Comparison of ENCODE assay signal across 1 mouse cellular context in the genomic region with DNA sequence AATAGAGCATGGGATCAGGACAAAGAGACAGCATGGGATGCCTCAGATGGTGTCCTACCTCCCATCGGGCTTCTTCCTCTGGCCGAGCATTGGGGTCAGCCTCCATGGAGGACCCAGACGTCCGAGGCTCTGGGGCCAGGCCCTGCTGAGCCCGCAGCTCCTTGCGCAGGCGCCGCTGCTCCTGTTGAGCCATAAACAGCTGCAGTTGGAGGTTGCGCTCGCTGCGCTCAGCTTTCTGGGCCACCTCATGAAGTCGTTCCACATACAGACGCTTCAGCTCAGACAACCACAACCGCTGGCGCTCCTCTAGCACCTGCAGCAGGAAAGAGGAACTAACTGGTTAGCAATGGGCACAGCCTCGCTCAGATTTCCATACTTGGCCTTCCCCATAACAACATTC.
TF ChIP-seq lines count a peak whose summit lies in the region.

No protein-coding gene starts in this region.

TF ChIP-seq in CH12.LX, 34 proteins besides CTCF, POLR2A, EP300 and RAD21:
- TF ChIP-seq PAX5 (IDR thresholded peaks at IDR 0.05; ENCODE audit: low read length) (no peak), ZMIZ1 (IDR thresholded peaks at IDR 0.05; ENCODE audit: low read depth, low read length) (no peak), CHD2 (IDR thresholded peaks at IDR 0.05; ENCODE audit: low read length) (no peak; the same call in 1 of the 2 replicates), JUND (conservative IDR thresholded peaks at IDR 0.05; ENCODE audit: low read depth, low read length) (no peak), POLR2AphosphoS2 (IDR thresholded peaks at IDR 0.05; ENCODE audit: low read depth, low read length) (no peak), MAFK (IDR thresholded peaks at IDR 0.05; ENCODE audit: insufficient replicate concordance, low read length) (no peak), HCFC1 (IDR thresholded peaks at IDR 0.05; ENCODE audit: low read depth, low read length) (0 out of 2 replicates have a peak, but pooled peaks have one; percentile 24), MEF2A (IDR thresholded peaks at IDR 0.05; ENCODE audit: borderline replicate concordance, low read depth, low read length) (peak; percentile 76), ETS1 (conservative IDR thresholded peaks at IDR 0.05; ENCODE audit: low read depth, low read length) (peak; percentile 79), IRF4 (IDR thresholded peaks at IDR 0.05; ENCODE audit: low read depth, low read length) (peak; percentile 62; the same call in 1 of the 2 replicates), NRF1 (IDR thresholded peaks at IDR 0.05; ENCODE audit: low read depth, low read length) (peak; percentile 95), ZKSCAN1 (IDR thresholded peaks at IDR 0.05; ENCODE audit: borderline replicate concordance, low read depth, low read length) (no peak), RCOR1 (conservative IDR thresholded peaks at IDR 0.05; ENCODE audit: low read depth, low read length) (peak; percentile 45; the same call in 1 of the 2 replicates), KAT2A (IDR thresholded peaks at IDR 0.05; ENCODE audit: insufficient replicate concordance, low read length) (no peak), JUN (IDR thresholded peaks at IDR 0.05; ENCODE audit: insufficient read depth, low read depth, low read length) (no peak), ELF1 (IDR thresholded peaks at IDR 0.05; ENCODE audit: low read depth, low read length) (no peak), UBTF (IDR thresholded peaks at IDR 0.05; ENCODE audit: low read depth, low read length) (peak; percentile 92), MAZ (IDR thresholded peaks at IDR 0.05; ENCODE audit: low read depth, low read length) (peak; percentile 62; the same call in 1 of the 2 replicates), ZNF384 (IDR thresholded peaks at IDR 0.05; ENCODE audit: low read depth, low read length) (no peak), MYC (IDR thresholded peaks at IDR 0.05; ENCODE audit: low read depth, low read length) (peak; percentile 83; the same call in 1 of the 2 replicates), SMC3 (IDR thresholded peaks at IDR 0.05; ENCODE audit: low read depth, low read length) (no peak), MXI1 (IDR thresholded peaks at IDR 0.05; ENCODE audit: low read depth, low read length) (peak; percentile 60; the same call in 1 of the 2 replicates), BHLHE40 (IDR thresholded peaks at IDR 0.05; ENCODE audit: low read depth, low read length) (peak; percentile 71), NELFE (IDR thresholded peaks at IDR 0.05; ENCODE audit: low read depth, low read length) (peak; percentile 78), ZC3H11A (IDR thresholded peaks at IDR 0.05; ENCODE audit: low read depth, low read length) (no peak), SIN3A (IDR thresholded peaks at IDR 0.05; ENCODE audit: low read length) (peak; percentile 58), TCF12 (IDR thresholded peaks at IDR 0.05; ENCODE audit: low read depth, low read length) (peak; percentile 97), USF2 (conservative IDR thresholded peaks at IDR 0.05; ENCODE audit: low read depth, low read length) (no peak), TBP (conservative IDR thresholded peaks at IDR 0.05; ENCODE audit: low read depth, low read length) (peak; percentile 90), USF1 (IDR thresholded peaks at IDR 0.05; ENCODE audit: low read depth, low read length) (no peak), GABPA (IDR thresholded peaks at IDR 0.05; ENCODE audit: insufficient replicate concordance, low read depth, low read length) (no peak), E2F4 (IDR thresholded peaks at IDR 0.05; ENCODE audit: insufficient replicate concordance, low read depth, low read length) (no peak), MAX (IDR thresholded peaks at IDR 0.05; ENCODE audit: low read length) (peak; percentile 72), CHD1 (IDR thresholded peaks at IDR 0.05; ENCODE audit: low read depth, low read length) (0 out of 2 replicates have a peak, but pooled peaks have one; percentile 85)
